Mouse (Mus musculus) ES-Bruce4 (cell line): ENCODE measurements at regions not wholly inside any gene's neighbourhood (a gene's known extent, or its start where the extent isn't known, plus 50 kb on each side); places are given as distances from the start of the nearest gene placed in this dataset.

Source experiments
- CTCF ChIP-seq: IDR thresholded peaks from one replicate; pipeline ENCODE4 v1.8.1; 2011; ENCODE audit warnings: low read depth, low read length
- EP300 ChIP-seq: IDR thresholded peaks from 2 replicates; pipeline ENCODE4 v1.6.1; 2011; ENCODE audit warnings: low read depth, low read length; ENCODE audit not compliant: insufficient read depth
- POLR2A ChIP-seq: IDR thresholded peaks from one replicate; pipeline ENCODE4 v1.8.1; 2011; ENCODE audit warnings: low read length; ENCODE audit not compliant: insufficient read depth

DNA sequence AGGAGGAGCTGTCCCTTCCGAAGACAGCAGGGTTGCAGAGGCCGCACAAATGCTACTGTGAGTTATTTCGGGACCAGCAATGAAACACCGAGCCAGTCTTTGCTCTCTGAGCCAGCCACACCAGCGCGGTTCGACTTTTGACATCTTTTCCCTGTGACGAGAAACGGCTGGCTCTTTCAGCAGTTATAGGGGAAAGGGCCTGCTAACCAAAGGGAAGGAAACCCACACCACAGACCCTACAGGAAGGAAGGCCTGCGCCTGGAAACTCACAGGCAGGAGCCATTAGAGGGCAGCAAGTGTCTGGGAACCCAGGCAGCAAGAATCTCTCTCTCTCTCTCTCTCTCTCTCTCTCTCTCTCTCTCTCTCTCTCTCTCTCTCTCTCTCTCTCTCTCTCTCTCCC lies 137.6 kb downstream of the Ly86 start:
- peak; percentile 37 for TF ChIP-seq CTCF
- TF ChIP-seq POLR2A = no peak
- no peak for TF ChIP-seq EP300
